Mouse (Mus musculus) hindbrain, embryonic 16.5 days (tissue): Measurements from ENCODE around the gene Ranbp1. TPM values are rescaled to one million over a fixed set of nuclear protein-coding genes. Genes with fewer than 3 reads are reported as not detected.

Experiments used
- ATAC-seq: fragments of 200-750 bp; cut with Nextera tagmentation; 2 replicates; pipeline ENCODE4 v1.8.0; 2017; ENCODE audit warnings: moderate TSS enrichment, moderate library complexity
- H3K27ac ChIP-seq: fragments of 300-500 bp; sonication (generic); 2 replicates; pipeline ENCODE4 v1.5.1; 2014; ENCODE audit warnings: low read depth, mild to moderate bottlenecking, control low read depth, low read length, moderate library complexity
- H3K27me3 ChIP-seq: fragments of 300-500 bp; sonication (generic); replicated peaks from 2 replicates; pipeline ENCODE4 v1.6.1; 2014; ENCODE audit warnings: low read length; ENCODE audit not compliant: control insufficient read depth, insufficient read depth
- H3K36me3 ChIP-seq: fragments of 300-500 bp; sonication (generic); 2 replicates; pipeline ENCODE4 v1.6.1; 2014; ENCODE audit warnings: mild to moderate bottlenecking, low read length, moderate library complexity, mixed read lengths; ENCODE audit not compliant: control insufficient read depth, insufficient read depth
- H3K4me1 ChIP-seq: fragments of 300-500 bp; sonication (generic); 2 replicates; pipeline ENCODE4 v1.6.1; 2014; ENCODE audit warnings: low read depth, low read length; ENCODE audit not compliant: control insufficient read depth, insufficient read depth
- H3K4me2 ChIP-seq: fragments of 300-500 bp; sonication (generic); 2 replicates; pipeline ENCODE4 v1.6.1; 2014; ENCODE audit warnings: mild to moderate bottlenecking, low read length, control low read depth, moderate library complexity
- H3K4me3 ChIP-seq: fragments of 300-500 bp; sonication (generic); 2 replicates; pipeline ENCODE4 v1.5.1; 2014; ENCODE audit warnings: mild to moderate bottlenecking, low read length, control low read depth, moderate library complexity
- H3K9ac ChIP-seq: fragments of 300-500 bp; sonication (generic); 2 replicates; pipeline ENCODE4 v1.6.1; 2014; ENCODE audit warnings: low read depth, mild to moderate bottlenecking, control low read depth, low read length, moderate library complexity
- H3K9me3 ChIP-seq: fragments of 300-500 bp; sonication (generic); 2 replicates; pipeline ENCODE4 v1.6.1; 2014; ENCODE audit warnings: mild to moderate bottlenecking, low read length, moderate library complexity; ENCODE audit not compliant: control insufficient read depth
- WGBS: fragments of 180-500 bp; shearing (Covaris S2); extraction: QIAGEN DNeasy Blood & Tissue Kit; methylation state at CpG from one replicate; pipeline ENCODE4 v1.1.7; 2014; 5-methylcytosine and 5-hydroxymethylcytosine counted together
- polyA plus RNA-seq: library from polyadenylated mRNA; unstranded; fragments of >200 nt; fragmentation: Nextera tagmentation; extraction: Ambion mirVana; gene quantifications from 2 replicates; pipeline ENCODE4 v1.2.1, GENCODE M21; 2015

The Ranbp1 gene
- polyA plus RNA-seq, 1 experiment from 2014 or later, result 362 TPM

- Histone ChIP-seq H3K9me3 (no peaks in the 10 kb centered on the region), H3K9ac (peak overlapping the region; percentile 95), H3K4me1 (peaks cover 23% of the 10 kb centered on the region), H3K36me3 (peaks cover 17% of the 10 kb centered on the region), H3K4me2 (peak overlapping the region; percentile 82), H3K27me3 (no peaks in the 10 kb centered on the region), H3K4me3 (peak overlapping the region; percentile 92), H3K27ac (peak overlapping the region; percentile 95)
- 4% methylated on average over 19 of the region's 19 CpGs for WGBS
- peak; percentile 86 for ATAC-seq
Measured at GRCm38 (mm10) chr16:18235389-18236065, 13.0 kb downstream of the Ranbp1 start.

DNA sequence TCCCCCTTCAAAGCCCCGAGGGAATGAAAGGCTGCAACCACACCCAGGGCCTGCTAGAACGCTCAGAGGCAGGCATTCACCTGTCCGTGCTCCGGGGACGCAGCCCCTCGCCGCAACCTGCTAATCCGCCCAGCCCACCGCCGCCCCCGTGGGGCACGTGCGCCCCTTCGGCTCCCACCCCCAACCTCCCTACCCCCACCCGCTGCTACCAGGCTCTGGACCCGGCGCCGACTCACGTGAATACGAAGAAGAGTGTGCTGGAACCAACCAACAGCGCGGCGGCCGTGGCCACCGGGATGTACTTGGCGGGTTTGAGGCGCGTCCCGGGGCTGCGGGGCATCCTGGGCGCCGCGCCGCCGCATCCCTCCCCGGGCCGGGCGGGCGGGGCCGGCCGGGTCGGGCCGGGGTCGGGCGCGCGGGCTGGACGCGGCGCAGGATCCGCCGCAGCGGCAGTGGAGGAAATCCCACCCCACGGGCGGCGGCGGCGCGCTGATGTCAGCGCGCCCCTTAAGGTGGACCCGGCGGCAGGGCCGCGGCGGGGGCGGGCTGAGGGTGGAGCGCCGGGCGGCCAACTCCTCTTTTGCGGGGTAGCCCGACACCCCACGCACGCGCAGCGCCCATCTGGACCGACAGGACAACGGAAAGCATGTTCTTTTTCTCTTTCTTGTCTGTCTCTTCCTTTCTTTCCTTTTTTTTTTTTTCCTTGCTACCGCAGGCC, 13.7 kb downstream of the Ranbp1 start, which contains the start of gene Zdhhc8:
TSS of gene Zdhhc8 (minus strand) at position 466 of the 718 bp plus-strand sequence.
- ATAC-seq, result peak; percentile 85

DNA sequence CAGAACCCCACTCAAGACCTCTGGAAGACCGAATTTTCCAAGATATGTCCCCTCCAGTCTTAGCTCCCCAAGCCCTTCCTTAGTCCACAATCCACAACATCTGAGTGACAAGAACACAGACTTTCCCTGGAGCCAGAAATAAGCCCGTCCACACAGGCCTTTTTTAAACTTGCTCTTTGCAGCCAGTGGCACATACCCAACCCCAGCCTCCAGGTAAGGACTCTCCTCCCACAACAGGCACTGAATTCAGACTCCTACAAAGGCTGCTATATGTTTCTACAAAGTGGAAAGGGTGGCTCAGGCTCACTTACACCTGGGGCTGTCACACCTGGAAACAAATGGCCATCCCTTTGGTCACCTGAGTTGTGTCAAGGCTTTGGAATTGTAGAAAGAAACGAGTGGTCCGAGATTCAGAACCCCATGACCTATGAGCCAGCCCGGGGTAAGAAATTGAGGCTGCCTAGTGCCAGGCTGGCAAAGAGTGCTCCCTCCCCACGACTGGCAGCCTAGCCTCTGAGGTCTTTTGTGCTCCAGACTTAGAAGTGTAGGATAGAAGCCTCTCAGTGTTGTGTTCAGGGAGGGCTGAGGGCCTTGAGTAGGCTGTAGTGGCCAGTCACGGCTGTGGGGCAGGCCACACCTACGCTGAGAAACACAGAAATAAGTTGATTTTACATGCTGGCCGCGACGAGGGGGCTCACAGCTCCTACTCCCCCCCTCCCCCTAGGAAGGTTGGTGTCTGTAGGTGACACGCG, 14.4 kb downstream of the Ranbp1 start:
- peak overlapping the region; percentile 95 for H3K27ac ChIP-seq
- H3K4me2 ChIP-seq, result peak overlapping the region; percentile 82
- H3K9ac ChIP-seq, result peak overlapping the region; percentile 95
- H3K4me3 ChIP-seq, result peak overlapping the region; percentile 92
- WGBS, result 20% methylated on average over 13 of the region's 13 CpGs
- no peaks in the 10 kb centered on the region for H3K27me3 ChIP-seq
- H3K4me1 ChIP-seq, result peaks cover 34% of the 10 kb centered on the region
- H3K9me3 ChIP-seq, result no peaks in the 10 kb centered on the region
- peak; percentile 16 for ATAC-seq
- H3K36me3 ChIP-seq, result peaks cover 5% of the 10 kb centered on the region; the same call in 1 of the 2 replicates

More for the DNA sequence above, 13.7 kb downstream of the Ranbp1 start, which contains the start of gene Zdhhc8:
- Histone ChIP-seq H3K27ac (peak within 1 kb of the TSS; percentile 95), H3K4me1 (peaks cover 29% of the 10 kb centered on the region), H3K4me3 (peak within 1 kb of the TSS; percentile 92), H3K9ac (peak within 1 kb of the TSS; percentile 95), H3K36me3 (peaks cover 11% of the 10 kb centered on the region; the same call in 1 of the 2 replicates), H3K4me2 (peak within 1 kb of the TSS; percentile 82), H3K27me3 (no peaks in the 10 kb centered on the region), H3K9me3 (no peaks in the 10 kb centered on the region)
- whole genome bisulfite sequencing, result 2% methylated on average over 49 of the region's 79 CpGs

GRCm38 (mm10) chr16:18233451-18233850, 15.1 kb downstream of the Ranbp1 start:
- H3K4me1 ChIP-seq, result peaks cover 38% of the 10 kb centered on the region
- ATAC-seq, result no peak
- H3K4me3 ChIP-seq, result no peak overlapping the region; the same call in 1 of the 2 replicates
- H3K36me3 ChIP-seq, result no peaks in the 10 kb centered on the region
- H3K27me3 ChIP-seq, result no peaks in the 10 kb centered on the region
- no peak overlapping the region for H3K9ac ChIP-seq
- WGBS, result 56% methylated on average over 1 of the region's 1 CpGs
- H3K9me3 ChIP-seq, result no peaks in the 10 kb centered on the region
- no peak overlapping the region for H3K27ac ChIP-seq
- peak overlapping the region; percentile 82 for H3K4me2 ChIP-seq

DNA sequence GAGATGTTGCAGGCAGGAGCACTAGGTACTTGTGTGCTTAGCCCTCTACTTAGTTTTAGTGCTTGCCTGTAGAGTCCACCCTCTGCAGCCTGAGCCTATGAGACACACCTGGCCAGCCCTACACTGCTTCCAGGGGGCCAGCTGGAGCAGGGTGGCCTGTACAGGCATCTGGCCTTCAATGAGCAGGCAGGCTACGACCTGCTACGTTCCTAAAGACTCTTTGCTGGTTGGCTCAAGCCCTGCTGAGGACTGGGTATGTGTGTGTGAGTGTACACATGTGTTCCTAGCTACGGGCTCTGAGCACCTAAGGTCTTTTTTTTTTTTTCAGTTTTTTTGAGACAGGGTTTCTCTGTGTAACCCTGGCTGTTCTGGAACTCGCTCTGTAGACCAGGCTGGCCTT, 17.1 kb downstream of the Ranbp1 start:
- ATAC-seq, result no peak
- Histone ChIP-seq H3K27ac (no peak overlapping the region), H3K4me1 (peaks cover 38% of the 10 kb centered on the region), H3K4me2 (no peak overlapping the region), H3K9ac (no peak overlapping the region), H3K27me3 (no peaks in the 10 kb centered on the region), H3K4me3 (no peak overlapping the region), H3K36me3 (peaks cover 14% of the 10 kb centered on the region), H3K9me3 (no peaks in the 10 kb centered on the region)
- 91% methylated on average over 4 of the region's 4 CpGs for WGBS

DNA sequence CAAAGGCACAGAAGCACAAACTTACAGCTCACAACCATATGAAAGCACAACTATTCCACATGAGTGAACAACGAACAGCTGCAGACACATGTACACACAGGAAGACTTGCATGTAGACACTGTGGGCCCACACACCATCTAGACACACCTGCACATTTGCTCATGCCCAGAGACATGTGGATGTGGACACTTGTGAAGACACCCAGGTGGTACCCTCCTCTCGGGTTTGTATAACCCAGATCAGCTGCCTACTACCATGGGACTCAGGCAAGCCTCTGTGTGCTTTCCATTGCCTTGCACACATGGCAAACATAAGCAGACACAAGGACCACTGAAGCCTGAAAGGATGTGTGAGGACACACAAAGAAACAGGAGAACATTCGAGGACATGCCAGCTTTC, 17.5 kb downstream of the Ranbp1 start:
- Histone ChIP-seq H3K9me3 (no peaks in the 10 kb centered on the region), H3K36me3 (peaks cover 18% of the 10 kb centered on the region), H3K27ac (no peak overlapping the region), H3K9ac (no peak overlapping the region), H3K4me1 (peaks cover 34% of the 10 kb centered on the region), H3K4me3 (no peak overlapping the region), H3K4me2 (no peak overlapping the region), H3K27me3 (no peaks in the 10 kb centered on the region)
- no peak for ATAC-seq
- WGBS, result 87% methylated on average over 3 of the region's 3 CpGs

DNA sequence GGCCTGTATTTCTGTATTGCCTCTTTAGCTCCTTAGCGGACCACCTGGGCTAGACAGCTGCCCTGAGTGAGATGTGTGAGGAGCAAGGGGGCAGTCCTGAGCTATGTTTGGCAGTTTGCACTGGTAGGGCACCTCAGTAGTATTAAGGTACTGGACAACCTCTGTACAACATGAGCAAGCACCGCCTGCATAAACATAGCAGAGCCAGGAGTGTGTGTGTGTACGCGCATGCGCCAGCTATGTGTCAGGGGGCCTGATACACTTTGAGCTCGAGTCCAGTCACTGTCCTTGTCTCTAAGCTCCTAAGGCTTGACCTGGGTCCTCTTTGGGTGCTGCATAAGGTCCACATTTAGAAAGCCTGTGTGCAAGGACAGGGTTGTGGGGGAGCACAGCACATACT, 17.9 kb downstream of the Ranbp1 start:
- Histone ChIP-seq H3K4me2 (no peak overlapping the region), H3K9ac (no peak overlapping the region), H3K4me3 (no peak overlapping the region), H3K36me3 (peaks cover 20% of the 10 kb centered on the region), H3K27ac (no peak overlapping the region), H3K9me3 (no peaks in the 10 kb centered on the region), H3K27me3 (no peaks in the 10 kb centered on the region), H3K4me1 (peaks cover 30% of the 10 kb centered on the region)
- 88% methylated on average over 6 of the region's 6 CpGs for WGBS
- ATAC-seq, result no peak

GRCm38 (mm10) chr16:18229622-18230021, 18.9 kb downstream of the Ranbp1 start:
- no peak overlapping the region for H3K9ac ChIP-seq
- peak overlapping the region; percentile 32; the same call in 1 of the 2 replicates for H3K27ac ChIP-seq
- H3K4me2 ChIP-seq, result no peak overlapping the region
- H3K4me1 ChIP-seq, result peaks cover 30% of the 10 kb centered on the region
- peaks cover 30% of the 10 kb centered on the region for H3K36me3 ChIP-seq
- WGBS, result 56% methylated on average over 11 of the region's 11 CpGs
- no peak overlapping the region for H3K4me3 ChIP-seq
- no peak for ATAC-seq
- no peaks in the 10 kb centered on the region for H3K27me3 ChIP-seq
- no peaks in the 10 kb centered on the region for H3K9me3 ChIP-seq

DNA sequence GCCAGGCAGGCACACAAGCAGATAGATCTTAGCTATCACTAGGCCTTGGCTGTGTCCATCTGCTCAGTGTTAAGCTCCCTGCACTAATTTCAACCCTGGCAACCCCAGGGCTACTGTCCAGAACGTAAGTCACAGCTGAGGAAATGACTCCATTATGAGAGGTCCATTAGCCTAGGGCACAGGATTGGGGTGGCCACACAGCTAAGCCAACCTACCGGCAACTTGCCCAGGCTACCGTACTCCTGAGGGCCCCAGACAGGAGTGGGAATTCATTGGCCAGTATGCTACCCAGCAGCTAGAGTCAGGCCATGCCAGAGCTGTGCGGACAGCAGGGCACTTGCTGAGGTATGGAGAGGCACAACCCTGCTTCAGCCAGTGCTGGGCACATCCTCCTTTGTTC, 19.7 kb downstream of the Ranbp1 start:
- no peak overlapping the region; the same call in 1 of the 2 replicates for H3K9ac ChIP-seq
- peaks cover 37% of the 10 kb centered on the region for H3K36me3 ChIP-seq
- H3K27ac ChIP-seq, result no peak overlapping the region
- 78% methylated on average over 4 of the region's 4 CpGs for WGBS
- peaks cover 25% of the 10 kb centered on the region for H3K4me1 ChIP-seq
- no peaks in the 10 kb centered on the region for H3K9me3 ChIP-seq
- no peak for ATAC-seq
- no peak overlapping the region for H3K4me3 ChIP-seq
- H3K27me3 ChIP-seq, result no peaks in the 10 kb centered on the region
- no peak overlapping the region for H3K4me2 ChIP-seq
